Mouse (Mus musculus) liver, adult 2 months (tissue): ENCODE results near the gene Lyar.

ENCODE experiments used
- CTCF ChIP-seq: fragments of 200-500 bp; IDR thresholded peaks from 2 replicates; pipeline ENCODE4 v1.5.1; 2011; ENCODE audit warnings: low read depth, low read length, control low read depth
- POLR2A ChIP-seq: fragments of 200-500 bp; IDR thresholded peaks from 2 replicates; pipeline ENCODE4 v1.6.1; 2011; ENCODE audit warnings: low read length, control low read depth; ENCODE audit not compliant: insufficient read depth; ENCODE audit errors: extremely low read depth

DNA sequence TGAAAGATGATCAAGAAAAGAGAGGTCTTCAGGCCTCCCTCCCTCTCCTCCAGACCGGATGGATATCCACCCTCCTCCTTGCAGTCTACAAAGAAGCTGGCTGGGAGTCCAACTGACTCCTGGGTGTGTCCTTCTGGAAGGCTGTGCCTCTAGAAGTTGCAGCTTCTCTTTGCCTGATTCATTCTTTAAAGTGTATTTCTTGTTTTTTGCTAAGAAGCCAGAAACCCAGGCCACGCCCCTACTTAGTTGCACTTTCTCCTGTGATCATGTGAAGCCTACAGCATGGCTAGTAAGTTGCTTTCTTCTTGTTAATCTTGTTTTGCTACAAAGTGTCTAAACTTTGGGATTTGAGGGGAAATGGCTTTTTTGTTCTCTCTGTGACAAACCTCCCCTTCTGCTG lies 33.3 kb upstream of the Lyar start:
- TF ChIP-seq CTCF, result no peak
- TF ChIP-seq POLR2A, result no peak
